Mouse (Mus musculus) midbrain, embryonic 10.5 days (tissue): ENCODE measurements around the gene Rgs12. TPM values are rescaled to one million over a fixed set of nuclear protein-coding genes. Genes with fewer than 3 reads are reported as not detected.

ENCODE experiments used
- DNase-seq: peaks from one replicate; pipeline ENCODE4 v3.0.0-alpha.2; 2017; ENCODE audit warnings: low spot score
- H3K27ac ChIP-seq: fragments of 300-500 bp; sonication (generic); replicated peaks from 2 replicates; pipeline ENCODE4 v1.5.1; 2016; ENCODE audit warnings: mild to moderate bottlenecking
- H3K27me3 ChIP-seq: fragments of 300-500 bp; sonication (generic); 2 replicates; pipeline ENCODE4 v1.6.1; 2016; ENCODE audit warnings: low read depth, mild to moderate bottlenecking; ENCODE audit not compliant: poor library complexity, severe bottlenecking
- H3K36me3 ChIP-seq: fragments of 300-500 bp; sonication (generic); 2 replicates; pipeline ENCODE4 v1.6.1; 2016; ENCODE audit warnings: mild to moderate bottlenecking, moderate library complexity
- H3K4me1 ChIP-seq: fragments of 300-500 bp; sonication (generic); 2 replicates; pipeline ENCODE4 v1.6.1; 2016
- H3K4me3 ChIP-seq: fragments of 300-500 bp; sonication (generic); 2 replicates; pipeline ENCODE4 v1.5.1; 2016; ENCODE audit warnings: mild to moderate bottlenecking, moderate library complexity
- H3K9me3 ChIP-seq: fragments of 300-500 bp; sonication (generic); replicated peaks from 2 replicates; pipeline ENCODE4 v1.6.1; 2016; ENCODE audit warnings: mild to moderate bottlenecking
- WGBS: fragments of 180-500 bp; shearing (Covaris S2); methylation state at CpG from one replicate; pipeline ENCODE4 v1.1.7; 2016; 5-methylcytosine and 5-hydroxymethylcytosine counted together
- polyA plus RNA-seq: library from polyadenylated mRNA; unstranded; fragments of >200 nt; fragmentation: Nextera tagmentation; extraction: Ambion mirVana; gene quantifications from 2 replicates; pipeline ENCODE4 v1.2.1, GENCODE M21; 2016

Rgs12 gene
- polyA plus RNA-seq, 1 experiment from 2014 or later = 62.9 TPM

DNA sequence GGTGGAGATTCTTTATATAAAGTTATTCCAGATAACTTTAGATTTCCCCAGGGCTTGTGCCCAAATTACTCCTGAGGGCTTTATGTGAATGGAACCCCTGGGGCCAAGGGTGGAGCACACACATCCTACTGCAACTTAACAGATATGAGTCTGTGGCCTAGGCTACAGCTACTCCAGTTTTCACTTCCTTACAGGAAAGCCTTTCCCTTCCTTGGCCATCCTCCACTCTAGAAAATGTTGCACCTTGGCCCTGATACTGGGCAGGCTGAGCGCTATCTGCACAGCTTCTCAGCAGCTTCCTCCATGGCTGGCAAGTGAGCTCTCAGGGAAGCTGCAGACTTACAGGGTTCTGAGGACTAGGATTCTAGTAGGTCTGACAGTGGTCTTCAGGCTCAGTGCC is 80.1 kb downstream of the Rgs12 start:
- Histone ChIP-seq H3K27me3 (no peaks in the 10 kb centered on the region), H3K4me1 (peaks cover 6% of the 10 kb centered on the region), H3K36me3 (peaks cover 100% of the 10 kb centered on the region), H3K27ac (no peak overlapping the region), H3K9me3 (no peaks in the 10 kb centered on the region), H3K4me3 (no peak overlapping the region)
- 91% methylated on average over 1 of the region's 1 CpGs for WGBS
- DNase-seq = no peak

DNA sequence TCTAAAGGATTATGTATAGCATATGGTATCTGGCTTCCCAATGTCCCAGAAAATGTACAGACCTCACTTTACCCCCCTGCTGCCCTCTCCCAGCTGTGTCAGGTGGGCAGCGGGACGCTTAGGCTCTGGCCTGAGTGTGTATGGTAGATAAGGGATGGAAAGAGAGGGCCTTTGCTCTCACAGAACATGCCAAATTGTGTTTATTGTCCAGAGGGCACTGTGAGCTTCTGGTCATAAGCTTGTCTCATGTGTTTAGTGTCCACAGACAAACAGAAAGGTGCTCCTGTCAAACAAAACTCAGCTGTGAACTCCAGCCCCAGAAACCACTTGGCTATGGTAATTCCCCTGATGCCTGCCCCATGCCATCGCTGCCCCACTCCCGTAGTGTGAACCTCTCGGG is 80.5 kb downstream of the Rgs12 start:
- peaks cover 100% of the 10 kb centered on the region for H3K36me3 ChIP-seq
- WGBS = 96% methylated on average over 5 of the region's 5 CpGs
- no peak overlapping the region for H3K4me3 ChIP-seq
- H3K27ac ChIP-seq = no peak overlapping the region
- no peak for DNase-seq
- H3K4me1 ChIP-seq = 0 out of 2 replicates have a peak, but pooled peaks cover 3% of the 10 kb centered on the region
- no peaks in the 10 kb centered on the region for H3K27me3 ChIP-seq
- H3K9me3 ChIP-seq = no peaks in the 10 kb centered on the region

DNA sequence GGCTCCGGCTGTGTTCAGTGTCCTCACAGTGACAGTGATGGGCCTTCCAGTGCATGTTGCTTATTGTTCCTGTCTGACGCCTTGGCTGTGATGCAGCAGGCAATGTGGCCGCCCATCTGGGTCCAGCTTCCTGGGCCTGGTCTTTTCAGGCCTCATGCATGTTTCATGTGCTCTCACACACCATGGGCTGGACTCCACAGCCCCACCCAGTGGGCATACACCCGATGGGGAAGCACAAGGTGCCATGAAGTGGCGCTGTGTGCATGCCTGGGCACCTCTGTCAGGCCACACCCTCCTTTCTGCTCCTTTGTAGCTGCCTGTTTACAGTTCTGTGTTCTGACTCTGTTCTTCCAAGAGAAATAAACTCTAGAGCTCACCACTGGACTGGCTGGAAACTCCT is 83.8 kb downstream of the Rgs12 start:
- Histone ChIP-seq H3K9me3 (no peaks in the 10 kb centered on the region), H3K27me3 (no peaks in the 10 kb centered on the region), H3K4me3 (no peak overlapping the region), H3K4me1 (0 out of 2 replicates have a peak, but pooled peaks cover 3% of the 10 kb centered on the region), H3K36me3 (peaks cover 79% of the 10 kb centered on the region), H3K27ac (no peak overlapping the region)
- WGBS = 87% methylated on average over 5 of the region's 5 CpGs
- DNase-seq = no peak

DNA sequence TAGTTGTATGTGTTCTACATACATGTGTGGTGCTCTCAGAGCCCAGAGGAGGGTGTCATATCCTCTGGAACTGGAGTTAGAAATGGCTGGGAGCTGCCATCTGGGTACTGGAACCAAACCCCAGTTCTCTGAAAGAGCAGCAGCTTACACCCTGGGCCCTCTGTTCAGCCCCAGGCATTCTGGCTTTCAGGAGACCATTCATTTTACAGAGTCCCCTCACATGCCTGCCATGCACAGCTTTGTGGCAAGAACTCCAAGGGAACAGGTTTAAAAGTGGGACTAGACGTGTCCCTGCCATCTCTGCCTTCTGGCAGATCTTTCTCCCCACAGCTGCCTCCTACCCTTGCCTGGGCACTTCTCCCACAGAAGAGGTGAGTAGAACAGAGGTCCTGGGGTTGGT is 84.4 kb downstream of the Rgs12 start:
- no peak overlapping the region for H3K27ac ChIP-seq
- H3K9me3 ChIP-seq = no peaks in the 10 kb centered on the region
- no peaks in the 10 kb centered on the region for H3K27me3 ChIP-seq
- DNase-seq = no peak
- 68% methylated on average over 1 of the region's 1 CpGs for WGBS
- peaks cover 73% of the 10 kb centered on the region for H3K36me3 ChIP-seq
- H3K4me1 ChIP-seq = 0 out of 2 replicates have a peak, but pooled peaks cover 3% of the 10 kb centered on the region
- no peak overlapping the region for H3K4me3 ChIP-seq

DNA sequence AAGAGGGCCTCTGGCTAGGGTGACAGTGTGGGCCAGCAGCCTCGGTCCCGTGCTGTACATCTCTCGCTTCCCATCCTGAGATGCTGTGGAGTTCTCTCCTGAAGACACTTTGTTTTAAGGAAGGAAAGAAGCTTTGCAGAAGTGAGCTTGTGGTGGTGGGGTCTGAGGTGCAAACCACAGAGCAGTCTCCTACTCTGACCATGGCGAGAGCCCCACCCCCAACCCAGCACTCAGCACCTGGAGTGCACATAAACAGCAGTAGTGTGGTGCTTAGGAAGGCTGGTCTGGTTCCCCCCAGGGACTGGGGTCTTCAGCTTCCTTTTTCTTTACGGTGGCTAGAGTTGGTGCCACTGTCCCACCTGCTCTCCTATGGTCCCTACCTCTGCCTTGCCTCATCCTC is 85.9 kb downstream of the Rgs12 start:
- 94% methylated on average over 5 of the region's 5 CpGs for WGBS
- Histone ChIP-seq H3K4me1 (0 out of 2 replicates have a peak, but pooled peaks cover 3% of the 10 kb centered on the region), H3K36me3 (peaks cover 58% of the 10 kb centered on the region), H3K27me3 (no peaks in the 10 kb centered on the region), H3K27ac (no peak overlapping the region), H3K9me3 (no peaks in the 10 kb centered on the region), H3K4me3 (no peak overlapping the region)
- DNase-seq = no peak

DNA sequence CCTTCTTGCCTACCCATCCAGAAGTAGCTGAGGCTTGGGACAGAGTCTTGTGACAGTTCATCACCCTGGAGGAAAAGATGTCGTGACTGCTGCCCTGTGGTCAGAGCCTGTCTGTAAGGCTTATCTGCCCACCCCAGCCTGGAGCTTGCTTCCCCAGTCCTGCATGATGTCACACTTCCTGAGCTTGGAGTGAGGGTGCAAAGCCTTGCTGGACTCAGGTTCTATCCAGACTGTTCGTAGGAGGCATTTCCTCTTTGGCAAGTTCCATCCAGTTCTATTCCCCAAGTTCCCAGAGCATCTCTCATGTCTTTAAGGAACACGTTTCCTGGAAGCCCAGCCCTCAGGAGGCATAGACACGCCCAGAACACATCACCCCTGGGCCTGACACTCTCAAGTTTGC is 86.5 kb downstream of the Rgs12 start:
- no peak overlapping the region for H3K27ac ChIP-seq
- peaks cover 51% of the 10 kb centered on the region for H3K36me3 ChIP-seq
- H3K27me3 ChIP-seq = no peaks in the 10 kb centered on the region
- H3K4me1 ChIP-seq = 0 out of 2 replicates have a peak, but pooled peaks cover 3% of the 10 kb centered on the region
- no peaks in the 10 kb centered on the region for H3K9me3 ChIP-seq
- WGBS = 73% methylated on average over 4 of the region's 4 CpGs
- no peak overlapping the region for H3K4me3 ChIP-seq
- DNase-seq = no peak

DNA sequence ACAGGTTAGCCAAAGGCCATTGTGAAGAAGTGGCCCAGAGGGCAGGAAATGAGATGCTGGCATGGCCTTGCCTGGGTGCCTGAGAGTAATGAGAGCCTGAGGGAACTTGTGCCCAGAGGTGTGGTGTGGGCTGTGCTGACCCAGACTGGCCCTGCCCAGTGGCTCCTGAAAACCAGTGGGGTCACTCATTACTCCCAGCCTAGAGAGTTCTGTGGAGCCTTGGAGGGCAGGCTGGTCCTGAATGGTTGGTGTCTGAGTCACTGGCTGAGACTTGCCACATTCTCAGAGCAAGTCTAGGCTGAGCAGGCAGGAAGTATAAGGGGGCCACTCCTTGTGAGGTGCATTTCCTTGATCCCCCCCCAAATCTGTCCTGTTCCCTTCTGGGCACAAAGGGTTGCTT is 88.2 kb downstream of the Rgs12 start:
- no peaks in the 10 kb centered on the region for H3K27me3 ChIP-seq
- H3K27ac ChIP-seq = no peak overlapping the region
- no peak overlapping the region for H3K4me3 ChIP-seq
- DNase-seq = no peak
- no peaks in the 10 kb centered on the region for H3K9me3 ChIP-seq
- H3K36me3 ChIP-seq = peaks cover 35% of the 10 kb centered on the region
- H3K4me1 ChIP-seq = no peaks in the 10 kb centered on the region

DNA sequence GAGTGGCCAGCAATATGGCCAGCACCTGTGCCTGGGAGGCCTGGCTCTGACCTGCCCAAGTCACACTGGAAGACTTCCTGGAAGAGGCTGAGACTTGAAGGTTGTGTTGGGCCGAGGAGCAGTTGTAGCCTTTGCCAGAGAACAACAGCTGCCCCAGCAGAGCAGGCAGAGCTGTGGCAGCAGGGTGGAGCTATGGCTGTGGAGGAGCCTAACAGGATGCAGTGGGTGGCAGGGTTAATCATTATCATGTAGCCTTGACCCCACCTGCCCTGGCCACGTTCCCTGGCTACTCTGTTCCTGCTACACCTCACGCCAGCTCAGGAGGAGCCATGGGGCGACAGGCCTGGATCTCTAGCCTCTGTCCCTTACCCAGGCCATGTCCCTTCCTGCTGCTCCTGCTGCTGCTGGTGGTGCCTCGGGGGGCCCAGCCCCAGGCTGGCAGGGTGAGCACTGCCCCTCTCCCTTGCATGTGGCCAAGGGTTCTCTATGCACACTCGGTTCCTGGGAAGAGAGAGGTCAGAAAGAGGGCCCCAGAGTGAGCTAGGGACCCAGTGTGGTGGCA is 92.1 kb downstream of the Rgs12 start, which contains the start of gene Hgfac:
TSS of gene Hgfac (plus strand) at position 242 of the 562 bp plus-strand sequence.
- Histone ChIP-seq H3K36me3 (no peaks in the 10 kb centered on the region), H3K9me3 (no peaks in the 10 kb centered on the region), H3K27me3 (no peaks in the 10 kb centered on the region), H3K4me1 (no peaks in the 10 kb centered on the region; the same call in 1 of the 2 replicates), H3K4me3 (no peak within 1 kb of the TSS), H3K27ac (peak within 1 kb of the TSS; percentile 35)
- DNase-seq = no peak
- WGBS = 76% methylated on average over 6 of the region's 6 CpGs

DNA sequence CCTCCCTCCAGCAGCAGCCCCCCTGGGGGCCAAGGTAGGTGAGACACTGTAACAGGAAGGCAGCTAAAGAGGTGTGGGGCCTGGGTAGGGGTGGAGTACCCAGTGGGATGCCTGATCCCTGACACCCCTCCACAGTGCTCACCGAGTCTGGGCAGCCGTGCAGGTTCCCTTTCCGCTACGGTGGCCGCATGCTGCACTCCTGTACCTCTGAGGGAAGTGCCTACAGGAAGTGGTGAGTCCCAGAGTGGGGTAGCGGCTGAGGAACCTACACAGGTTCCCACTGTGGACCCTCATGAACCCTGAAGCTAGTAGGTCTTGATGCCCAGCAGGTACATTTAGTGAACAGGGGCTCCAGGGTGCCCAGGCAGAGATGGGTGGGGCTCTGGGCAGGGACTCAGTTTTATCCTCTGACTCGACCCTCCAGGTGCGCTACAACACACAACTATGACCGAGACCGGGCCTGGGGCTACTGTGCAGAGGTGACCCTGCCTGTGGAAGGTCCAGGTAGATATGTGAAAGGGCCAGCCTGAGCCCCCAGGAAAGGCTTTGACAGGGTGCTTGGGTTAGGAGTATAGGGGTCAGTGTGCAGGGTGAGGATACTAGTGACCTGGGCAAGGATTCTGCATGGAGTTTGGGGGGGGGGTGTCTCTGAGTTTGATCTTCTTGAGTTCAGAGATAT is 93.3 kb downstream of the Rgs12 start:
- no peaks in the 10 kb centered on the region for H3K27me3 ChIP-seq
- WGBS = 84% methylated on average over 10 of the region's 10 CpGs
- no peak for DNase-seq

DNA sequence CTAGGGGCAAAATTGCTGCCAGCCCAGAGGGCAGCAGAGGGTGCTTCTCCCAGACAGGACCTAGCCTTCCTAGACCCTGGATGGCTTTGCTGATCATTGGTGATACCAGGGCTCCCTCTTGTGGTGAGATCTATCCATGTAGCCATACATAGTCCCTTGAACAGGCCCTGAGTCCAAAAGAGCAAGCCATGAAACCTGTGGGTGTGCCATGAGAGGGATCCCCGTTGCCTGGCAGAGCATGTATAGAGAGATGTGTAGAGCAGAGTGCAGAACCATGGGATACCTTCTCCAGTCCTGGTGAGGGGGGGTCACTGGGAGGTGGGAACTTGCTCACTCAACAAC is 93.8 kb downstream of the Rgs12 start:
- Histone ChIP-seq H3K27me3 (no peaks in the 10 kb centered on the region), H3K9me3 (no peaks in the 10 kb centered on the region), H3K4me3 (no peak overlapping the region), H3K4me1 (peaks cover 3% of the 10 kb centered on the region; the same call in 1 of the 2 replicates), H3K27ac (no peak overlapping the region), H3K36me3 (no peaks in the 10 kb centered on the region)
- 44% methylated on average over 1 of the region's 1 CpGs for WGBS
- DNase-seq = peak; percentile 71

More for the DNA sequence above, 93.3 kb downstream of the Rgs12 start:
- no peaks in the 10 kb centered on the region for H3K9me3 ChIP-seq
- H3K4me3 ChIP-seq = no peak overlapping the region
- H3K36me3 ChIP-seq = no peaks in the 10 kb centered on the region
- H3K27ac ChIP-seq = 0 out of 2 replicates have a peak overlapping the region, but pooled peaks have one; percentile 33
- peaks cover 3% of the 10 kb centered on the region; the same call in 1 of the 2 replicates for H3K4me1 ChIP-seq

DNA sequence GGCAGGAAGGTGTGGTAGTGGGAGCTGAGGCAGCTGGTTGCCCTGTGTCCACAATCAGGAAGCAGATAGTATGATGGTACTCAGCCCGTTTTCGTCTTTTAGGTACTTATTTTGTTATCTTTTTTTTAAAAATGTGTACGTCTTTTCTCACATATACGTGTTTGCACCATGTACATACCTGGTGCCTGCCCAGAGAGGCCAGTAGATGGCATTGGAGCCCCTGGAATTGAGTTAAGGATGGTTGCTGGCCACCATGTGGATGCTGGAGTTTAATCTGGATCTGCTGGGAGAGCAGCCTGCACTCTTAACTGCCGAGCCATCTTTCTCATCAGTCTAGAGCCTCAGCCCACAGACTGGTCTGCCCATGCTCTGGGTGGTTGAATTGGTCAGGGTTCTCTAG is 101.3 kb downstream of the Rgs12 start:
- no peak for DNase-seq
- Histone ChIP-seq H3K27ac (no peak overlapping the region), H3K4me3 (no peak overlapping the region), H3K27me3 (peaks cover 14% of the 10 kb centered on the region), H3K9me3 (no peaks in the 10 kb centered on the region), H3K4me1 (peaks cover 3% of the 10 kb centered on the region; the same call in 1 of the 2 replicates), H3K36me3 (no peaks in the 10 kb centered on the region)
- 76% methylated on average over 5 of the region's 5 CpGs for WGBS

DNA sequence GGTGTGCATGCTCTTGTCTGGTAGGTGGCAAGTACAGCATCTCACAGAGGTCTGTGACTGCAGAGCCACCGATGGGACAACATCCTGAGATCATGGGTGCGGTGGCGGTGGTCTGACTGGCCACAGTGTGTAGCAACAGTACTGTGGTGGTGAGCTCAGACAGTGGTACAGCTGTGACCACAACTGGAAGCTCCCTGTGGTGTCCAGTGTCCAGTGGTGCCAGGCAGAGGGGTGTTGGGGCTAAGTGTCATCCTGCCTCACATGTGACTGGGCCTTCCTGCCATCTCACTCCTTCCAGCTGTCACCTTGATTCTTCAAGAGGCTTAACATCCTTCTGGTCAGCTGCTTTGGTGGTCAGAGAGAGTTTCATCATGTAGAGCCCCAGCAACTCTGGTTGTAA is 105.4 kb downstream of the Rgs12 start:
- WGBS = 83% methylated on average over 3 of the region's 3 CpGs
- no peak for DNase-seq
- Histone ChIP-seq H3K4me1 (peaks cover 18% of the 10 kb centered on the region), H3K9me3 (no peaks in the 10 kb centered on the region), H3K4me3 (no peak overlapping the region), H3K27ac (no peak overlapping the region), H3K27me3 (peaks cover 54% of the 10 kb centered on the region), H3K36me3 (no peaks in the 10 kb centered on the region)

DNA sequence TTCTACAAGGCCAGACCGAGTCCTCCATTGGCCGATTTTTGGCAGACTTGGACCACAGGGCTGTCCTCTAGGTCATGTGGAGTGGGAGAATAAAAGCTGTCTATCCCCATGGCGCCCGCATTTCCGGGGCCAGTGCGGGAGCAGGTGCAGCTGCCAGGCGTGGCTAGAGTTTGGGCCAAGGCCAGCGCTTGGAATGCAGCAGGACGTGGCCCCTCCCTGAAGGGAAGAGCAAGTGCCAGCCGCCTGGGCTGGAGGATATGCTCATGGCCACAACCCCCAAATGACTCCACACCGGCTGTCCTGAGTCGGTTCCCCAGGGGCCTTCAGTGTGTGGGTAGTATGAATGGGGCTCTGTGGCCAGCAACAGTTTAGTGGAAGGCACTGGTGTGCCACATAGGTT is 105.8 kb downstream of the Rgs12 start:
- H3K9me3 ChIP-seq = no peaks in the 10 kb centered on the region
- H3K27ac ChIP-seq = no peak overlapping the region
- peaks cover 18% of the 10 kb centered on the region for H3K4me1 ChIP-seq
- peaks cover 59% of the 10 kb centered on the region for H3K27me3 ChIP-seq
- no peak for DNase-seq
- WGBS = 88% methylated on average over 12 of the region's 12 CpGs
- H3K4me3 ChIP-seq = no peak overlapping the region
- no peaks in the 10 kb centered on the region for H3K36me3 ChIP-seq
